Mouse (Mus musculus) liver, embryonic 14.5 days (tissue): ENCODE results near the gene Csrp1. TPM values are rescaled to one million over a fixed set of nuclear protein-coding genes. Genes with fewer than 3 reads are reported as not detected.

Experiments used
- ATAC-seq: fragments of 200-750 bp; cut with Nextera tagmentation; 2 replicates; pipeline ENCODE4 v1.8.0; 2017; ENCODE audit warnings: moderate number of reproducible peaks, mild to moderate bottlenecking, moderate library complexity; ENCODE audit not compliant: insufficient read depth
- DNase-seq, 3 experiments: peaks; one replicate each; pipeline ENCODE4 v3.0.0-alpha.2; 2012 to 2013; ENCODE audit warnings: low read depth in 3 of 3, low spot score in 3 of 3
- H3K27ac ChIP-seq: fragments of 300-500 bp; sonication (generic); 2 replicates; pipeline ENCODE4 v1.5.1; 2014; ENCODE audit warnings: moderate library complexity, mild to moderate bottlenecking, control low read depth, inconsistent platforms
- H3K27me3 ChIP-seq: fragments of 300-500 bp; sonication (generic); 2 replicates; pipeline ENCODE4 v1.6.1; 2014; ENCODE audit warnings: mild to moderate bottlenecking, low read length, moderate library complexity; ENCODE audit not compliant: control insufficient read depth, insufficient read depth
- H3K36me3 ChIP-seq: fragments of 300-500 bp; sonication (generic); replicated peaks from 2 replicates; pipeline ENCODE4 v1.6.1; 2014; ENCODE audit warnings: low read depth; ENCODE audit not compliant: control insufficient read depth, insufficient read depth
- H3K4me1 ChIP-seq, 2 experiments: fragments of 200-500 bp in 1 of 2; fragments of 300-500 bp in 1 of 2; sonication (generic) in 1 of 2; replicated peaks; 2 replicates each; pipeline ENCODE4 v1.6.1; 2012 to 2014; ENCODE audit warnings: antibody characterized with exemption in 1 of 2, inconsistent platforms in 1 of 2, low read length in 1 of 2; ENCODE audit not compliant: control insufficient read depth in 2 of 2, insufficient read depth in 2 of 2
- H3K4me2 ChIP-seq: fragments of 300-500 bp; sonication (generic); 2 replicates; pipeline ENCODE4 v1.6.1; 2014; ENCODE audit warnings: low read depth, mild to moderate bottlenecking, control low read depth, moderate library complexity
- H3K4me3 ChIP-seq, 2 experiments: fragments of 200-500 bp in 1 of 2; fragments of 300-500 bp in 1 of 2; sonication (generic) in 1 of 2; 2 replicates each; pipeline ENCODE4 v1.5.1; 2012 to 2014; ENCODE audit warnings: low read depth in 2 of 2, low read length in 2 of 2, mild to moderate bottlenecking in 2 of 2, control low read depth in 1 of 2, inconsistent platforms in 1 of 2, moderate library complexity in 1 of 2; ENCODE audit not compliant: insufficient read depth in 1 of 2
- H3K9ac ChIP-seq: fragments of 300-500 bp; sonication (generic); replicated peaks from 2 replicates; pipeline ENCODE4 v1.6.1; 2014; ENCODE audit warnings: mild to moderate bottlenecking, control low read depth, moderate library complexity
- H3K9me3 ChIP-seq: fragments of 300-500 bp; sonication (generic); 2 replicates; pipeline ENCODE4 v1.6.1; 2016; ENCODE audit warnings: low read length, mixed read lengths; ENCODE audit not compliant: control insufficient read depth
- CTCF ChIP-seq: IDR thresholded peaks from 2 replicates; pipeline ENCODE4 v1.5.1; 2016; ENCODE audit warnings: antibody characterized with exemption, low read depth, control low read depth
- EP300 ChIP-seq: IDR thresholded peaks from 2 replicates; pipeline ENCODE4 v1.6.1; 2016; ENCODE audit warnings: antibody characterized with exemption, low read depth
- WGBS: fragments of 180-500 bp; shearing (Covaris S2); extraction: QIAGEN DNeasy Blood & Tissue Kit; methylation state at CpG from one replicate; pipeline ENCODE4 v1.1.7; 2014; ENCODE audit not compliant: insufficient replicate concordance; 5-methylcytosine and 5-hydroxymethylcytosine counted together
- polyA plus RNA-seq, 2 experiments: library from polyadenylated mRNA; depleted of rRNA in 1 of 2; stranded (reverse) in 1 of 2; unstranded in 1 of 2; fragments of >200 nt; fragmentation: Nextera tagmentation in 1 of 2; extraction: Ambion mirVana in 1 of 2; gene quantifications; 2 replicates each; pipeline versions ENCODE4 v1.2.1 to v1.2.3; 2012 to 2014

The Csrp1 gene
- polyA plus RNA-seq, 2 experiments: 33.8 to 35.7 TPM

DNA sequence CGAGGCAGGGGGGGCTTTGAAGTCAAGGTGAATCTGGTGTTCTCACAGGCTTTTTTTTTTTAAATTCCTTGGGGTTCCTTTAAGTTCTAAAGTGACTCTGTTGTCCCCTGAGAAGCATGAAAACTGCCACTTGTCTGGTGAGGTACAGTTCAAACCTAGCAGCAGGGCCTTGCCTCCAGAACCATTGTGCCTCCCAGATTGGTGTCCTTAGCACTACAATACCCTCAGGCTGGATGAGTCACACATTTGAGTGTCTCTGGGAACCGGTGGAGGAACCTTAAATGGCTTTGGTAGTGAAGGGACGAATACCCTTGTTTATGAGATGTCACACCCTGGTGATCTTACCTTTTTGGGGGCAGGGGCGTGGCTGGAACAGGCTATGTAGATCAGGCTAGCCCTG lies 4.3 kb downstream of the Csrp1 start:
- no peak for ATAC-seq
- Histone ChIP-seq H3K27me3 (no peaks in the 10 kb centered on the region), H3K4me2 (no peak overlapping the region), H3K4me3 (no peak overlapping the region), H3K9ac (no peak overlapping the region), H3K36me3 (no peaks in the 10 kb centered on the region), H3K9me3 (no peaks in the 10 kb centered on the region), H3K4me1 (peaks cover 6 to 19% of the 10 kb centered on the region in 2 experiments; a peak in 2 of 4 replicates), H3K27ac (no peak overlapping the region)
- 56% methylated on average over 4 of the region's 4 CpGs for WGBS
- TF ChIP-seq CTCF (no peak), EP300 (no peak)
- DNase-seq: no peak

DNA sequence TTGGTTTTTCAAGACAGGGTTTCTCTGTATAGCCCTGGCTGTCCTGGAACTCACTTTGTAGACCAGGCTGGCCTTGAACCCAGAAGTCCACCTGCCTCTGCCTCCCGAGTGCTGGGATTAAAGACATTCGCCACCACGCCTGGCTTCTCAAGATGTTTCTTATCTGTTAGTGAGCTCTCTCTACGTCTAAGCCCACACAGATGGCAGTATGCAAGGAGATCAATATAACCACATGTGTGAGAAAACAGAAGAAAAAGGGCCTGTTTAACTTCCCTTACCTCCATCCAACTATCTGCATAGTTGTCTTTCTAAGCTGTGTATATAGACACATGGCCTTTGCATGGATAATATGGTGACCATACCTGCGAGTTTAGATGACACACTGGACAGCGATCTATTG lies 5.5 kb downstream of the Csrp1 start:
- Histone ChIP-seq H3K4me3 (no peak overlapping the region), H3K4me2 (no peak overlapping the region), H3K27ac (no peak overlapping the region), H3K9ac (no peak overlapping the region), H3K4me1 (peaks cover 6 to 17% of the 10 kb centered on the region in 2 experiments; a peak in 3 of 4 replicates), H3K27me3 (no peaks in the 10 kb centered on the region), H3K36me3 (no peaks in the 10 kb centered on the region), H3K9me3 (no peaks in the 10 kb centered on the region)
- ATAC-seq (no peak), DNase-seq (no peak)
- WGBS: 37% methylated on average over 6 of the region's 6 CpGs
- no peak for TF ChIP-seq EP300
- TF ChIP-seq CTCF: no peak

DNA sequence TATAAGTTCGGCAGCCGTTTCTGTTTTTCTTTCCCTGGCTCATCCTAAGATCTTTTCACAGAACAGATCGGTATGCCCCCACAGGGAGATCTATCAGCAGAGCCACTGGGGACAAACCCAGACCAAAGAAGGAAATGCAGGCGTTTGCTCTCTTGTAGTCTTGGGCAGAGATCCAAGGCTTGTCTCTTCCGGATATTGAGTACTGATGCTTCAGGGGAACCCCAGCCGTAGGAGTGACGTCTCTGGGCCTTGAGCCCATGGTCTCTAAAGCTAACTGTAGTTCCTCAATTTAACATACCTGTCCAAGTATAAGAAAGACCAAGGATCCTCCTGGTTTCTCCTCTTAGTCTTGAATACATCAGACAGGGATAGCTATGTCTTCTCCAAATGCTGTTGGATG lies 6.1 kb downstream of the Csrp1 start:
- H3K27ac ChIP-seq: no peak overlapping the region
- no peak overlapping the region for H3K9ac ChIP-seq
- H3K4me2 ChIP-seq: no peak overlapping the region
- H3K4me1 ChIP-seq: peaks cover 11 to 22% of the 10 kb centered on the region in 2 experiments; a peak in 3 of 4 replicates
- no peaks in the 10 kb centered on the region for H3K9me3 ChIP-seq
- DNase-seq: no peak
- no peaks in the 10 kb centered on the region for H3K36me3 ChIP-seq
- H3K4me3 ChIP-seq: no peak overlapping the region
- TF ChIP-seq EP300 (no peak), CTCF (no peak)
- ATAC-seq: no peak
- no peaks in the 10 kb centered on the region for H3K27me3 ChIP-seq
- WGBS: 59% methylated on average over 7 of the region's 7 CpGs

- no peak for TF ChIP-seq CTCF
- under 1% methylated on average over 35 of the region's 35 CpGs for WGBS
- Histone ChIP-seq H3K9me3 (no peaks in the 10 kb centered on the region), H3K4me3 (peak overlapping the region; percentile 82 to 87), H3K27ac (peak overlapping the region; percentile 69), H3K27me3 (no peaks in the 10 kb centered on the region), H3K36me3 (no peaks in the 10 kb centered on the region), H3K4me2 (peak overlapping the region; percentile 94), H3K9ac (peak overlapping the region; percentile 92), H3K4me1 (peaks cover 11 to 29% of the 10 kb centered on the region in 2 experiments; a peak in 3 of 4 replicates)
- ATAC-seq (peak; percentile 90), DNase-seq (peak; percentile 82 to 87 (median 84))
Measured at GRCm38 (mm10) chr1:135728631-135729366, 8.9 kb downstream of the Csrp1 start.

DNA sequence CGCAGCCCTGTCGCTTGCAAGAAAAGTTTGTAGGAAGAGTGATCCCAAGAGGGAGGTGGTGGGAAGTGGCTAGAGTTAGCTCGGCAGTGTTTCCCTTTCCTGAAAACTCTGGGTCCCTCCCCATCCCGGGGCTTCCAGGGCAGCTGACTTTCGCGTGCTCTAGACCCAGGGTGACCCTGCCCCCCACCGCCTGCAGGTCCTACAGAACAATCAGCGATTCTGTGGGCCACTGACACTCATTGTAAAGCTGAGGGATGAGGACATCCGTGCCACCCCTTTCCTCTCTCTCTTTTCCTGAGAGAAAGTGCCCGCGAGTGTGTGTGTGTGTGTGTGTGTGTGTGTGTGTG lies 9.5 kb downstream of the Csrp1 start:
- Histone ChIP-seq H3K27me3 (no peaks in the 10 kb centered on the region), H3K27ac (peak overlapping the region; percentile 69), H3K9me3 (no peaks in the 10 kb centered on the region), H3K36me3 (no peaks in the 10 kb centered on the region), H3K4me1 (peaks cover 11 to 29% of the 10 kb centered on the region in 2 experiments; a peak in 3 of 4 replicates), H3K4me2 (peak overlapping the region; percentile 94), H3K9ac (peak overlapping the region; percentile 92), H3K4me3 (peak overlapping the region; percentile 82 to 87)
- ATAC-seq (peak; percentile 29), DNase-seq (no peak)
- WGBS: under 1% methylated on average over 11 of the region's 11 CpGs
- TF ChIP-seq CTCF (no peak), EP300 (no peak)
